Mouse (Mus musculus): ENCODE results near the gene Atg7. TPM values are rescaled to one million over a fixed set of nuclear protein-coding genes. Genes with fewer than 3 reads are reported as not detected.
A peak's percentile ranks its signal among the peaks of the same experiment; 100 is the strongest.

Gene Atg7
- polyA plus RNA-seq, 1 experiment from 2014 or later, result 25.0 TPM

GRCm38 (mm10) chr6:114900194-114900593 lies 257.3 kb downstream of the Atg7 start:
- WGBS, result 38% methylated on average over 10 of the region's 10 CpGs
- H3K4me3 ChIP-seq, result peak overlapping the region; percentile 32

GRCm38 (mm10) chr6:114901321-114901824 lies 258.5 kb downstream of the Atg7 start:
- Histone ChIP-seq H3K9me3 (no peaks in the 10 kb centered on the region), H3K27me3 (ENCODE audit: insufficient read depth, poor library complexity, severe bottlenecking) (no peaks in the 10 kb centered on the region), H3K36me3 (peaks cover 38% of the 10 kb centered on the region), H3K27ac (peak overlapping the region; percentile 82), H3K4me1 (replicated peaks) (peaks cover 77% of the 10 kb centered on the region), H3K4me3 (peak overlapping the region; percentile 32)
- WGBS, result 9% methylated on average over 12 of the region's 12 CpGs
- peak; percentile 72 for DNase-seq (ENCODE audit: low spot score)

More at GRCm38 (mm10) chr6:114900194-114900593, 257.3 kb downstream of the Atg7 start:
- H3K4me1 ChIP-seq (replicated peaks), result peaks cover 66% of the 10 kb centered on the region
- H3K27ac ChIP-seq, result peak overlapping the region; percentile 82
- H3K36me3 ChIP-seq, result peaks cover 49% of the 10 kb centered on the region
- H3K27me3 ChIP-seq (ENCODE audit: insufficient read depth, poor library complexity, severe bottlenecking), result no peaks in the 10 kb centered on the region
- H3K9me3 ChIP-seq, result peaks cover 9% of the 10 kb centered on the region; the same call in 1 of the 2 replicates
- DNase-seq (ENCODE audit: low spot score), result no peak

GRCm38 (mm10) chr6:114901921-114902320 lies 259.0 kb downstream of the Atg7 start:
- Histone ChIP-seq H3K4me1 (replicated peaks) (peaks cover 82% of the 10 kb centered on the region), H3K4me3 (peak overlapping the region; percentile 32; the same call in 1 of the 2 replicates), H3K27me3 (ENCODE audit: insufficient read depth, poor library complexity, severe bottlenecking) (no peaks in the 10 kb centered on the region), H3K27ac (peak overlapping the region; percentile 82), H3K36me3 (peaks cover 32% of the 10 kb centered on the region), H3K9me3 (no peaks in the 10 kb centered on the region)
- no peak for DNase-seq (ENCODE audit: low spot score)
- 27% methylated on average over 4 of the region's 4 CpGs for WGBS

GRCm38 (mm10) chr6:114904233-114904632 lies 261.3 kb downstream of the Atg7 start:
- no peaks in the 10 kb centered on the region for H3K27me3 ChIP-seq (ENCODE audit: insufficient read depth, poor library complexity, severe bottlenecking)
- no peak overlapping the region for H3K27ac ChIP-seq
- no peak for DNase-seq (ENCODE audit: low spot score)
- H3K9me3 ChIP-seq, result no peaks in the 10 kb centered on the region
- H3K4me1 ChIP-seq (replicated peaks), result peaks cover 87% of the 10 kb centered on the region
- no peak overlapping the region for H3K4me3 ChIP-seq
- 84% methylated on average over 6 of the region's 6 CpGs for WGBS
- peaks cover 16% of the 10 kb centered on the region for H3K36me3 ChIP-seq

- H3K36me3 ChIP-seq, result peaks cover 13% of the 10 kb centered on the region
- no peak overlapping the region for H3K4me3 ChIP-seq
- no peak overlapping the region for H3K27ac ChIP-seq
- WGBS, result 97% methylated on average over 3 of the region's 3 CpGs
- no peaks in the 10 kb centered on the region for H3K27me3 ChIP-seq (ENCODE audit: insufficient read depth, poor library complexity, severe bottlenecking)
- H3K4me1 ChIP-seq (replicated peaks), result peaks cover 81% of the 10 kb centered on the region
- H3K9me3 ChIP-seq, result no peaks in the 10 kb centered on the region
- no peak for DNase-seq (ENCODE audit: low spot score)
These were observed 261.9 kb downstream of the Atg7 start for GRCm38 (mm10) chr6:114904818-114905217.

DNA sequence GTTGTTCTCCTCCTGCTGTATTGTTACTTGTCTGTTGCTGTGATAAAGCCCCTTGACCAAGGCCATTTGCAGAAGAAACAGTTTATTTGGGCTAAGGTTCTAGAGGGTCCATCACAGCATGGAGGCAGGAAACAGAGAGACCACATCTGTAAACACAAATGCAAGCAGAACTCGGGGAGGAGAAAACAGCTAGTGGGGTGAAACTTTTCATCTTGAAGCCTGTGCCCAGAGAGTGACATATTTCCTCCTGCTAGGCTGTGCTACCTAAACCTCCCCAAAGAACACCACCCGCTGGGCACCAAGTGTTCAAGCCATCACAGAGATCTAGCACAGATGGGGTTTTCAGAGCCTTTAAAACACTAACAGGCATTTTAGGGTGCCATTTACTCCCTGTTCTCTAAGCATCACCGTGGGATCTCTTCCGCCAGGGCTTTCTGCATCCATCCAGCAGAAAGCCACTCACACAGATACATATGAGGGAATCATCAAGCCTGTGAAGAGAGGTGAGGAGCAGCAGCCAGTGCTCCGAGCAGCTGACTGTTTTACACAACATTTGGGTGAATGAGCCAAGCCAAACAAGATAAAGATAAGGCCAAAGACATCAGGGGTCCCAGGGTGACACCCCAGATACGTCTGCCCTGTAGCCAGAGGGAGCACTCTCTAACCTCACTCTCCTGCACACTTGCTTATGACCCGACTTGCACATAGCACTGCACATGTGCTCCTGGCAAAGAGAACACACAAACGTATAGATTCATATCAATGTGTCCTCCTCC lies 262.5 kb downstream of the Atg7 start:
- peaks cover 12% of the 10 kb centered on the region for H3K36me3 ChIP-seq
- no peak overlapping the region for H3K4me3 ChIP-seq
- DNase-seq (ENCODE audit: low spot score), result no peak
- H3K27me3 ChIP-seq (ENCODE audit: insufficient read depth, poor library complexity, severe bottlenecking), result no peaks in the 10 kb centered on the region
- peaks cover 75% of the 10 kb centered on the region for H3K4me1 ChIP-seq (replicated peaks)
- 78% methylated on average over 8 of the region's 8 CpGs for WGBS
- H3K27ac ChIP-seq, result no peak overlapping the region
- H3K9me3 ChIP-seq, result no peaks in the 10 kb centered on the region

DNA sequence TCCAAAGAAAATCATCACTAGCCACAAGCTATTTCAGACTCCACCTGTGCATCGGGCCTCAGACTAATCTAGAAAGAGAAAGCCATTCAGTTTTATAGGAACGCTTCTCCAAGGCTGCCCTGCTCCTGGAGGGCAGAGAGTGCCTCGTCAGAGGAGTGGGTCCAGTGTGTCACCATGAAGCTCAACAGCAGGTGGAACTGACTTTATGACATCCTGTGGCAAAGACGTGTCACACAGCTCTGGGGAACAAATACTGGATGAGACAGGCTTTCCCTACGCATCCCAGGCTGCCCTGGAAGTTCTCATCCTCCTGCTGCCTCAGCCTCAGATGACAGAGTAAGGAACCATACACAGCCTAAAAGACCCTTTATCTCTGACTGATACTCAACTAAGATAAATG lies 263.3 kb downstream of the Atg7 start:
- Histone ChIP-seq H3K36me3 (peaks cover 12% of the 10 kb centered on the region), H3K27ac (no peak overlapping the region), H3K4me3 (no peak overlapping the region), H3K4me1 (replicated peaks) (peaks cover 67% of the 10 kb centered on the region), H3K9me3 (no peaks in the 10 kb centered on the region), H3K27me3 (ENCODE audit: insufficient read depth, poor library complexity, severe bottlenecking) (no peaks in the 10 kb centered on the region)
- no peak for DNase-seq (ENCODE audit: low spot score)
- WGBS, result 82% methylated on average over 5 of the region's 5 CpGs

DNA sequence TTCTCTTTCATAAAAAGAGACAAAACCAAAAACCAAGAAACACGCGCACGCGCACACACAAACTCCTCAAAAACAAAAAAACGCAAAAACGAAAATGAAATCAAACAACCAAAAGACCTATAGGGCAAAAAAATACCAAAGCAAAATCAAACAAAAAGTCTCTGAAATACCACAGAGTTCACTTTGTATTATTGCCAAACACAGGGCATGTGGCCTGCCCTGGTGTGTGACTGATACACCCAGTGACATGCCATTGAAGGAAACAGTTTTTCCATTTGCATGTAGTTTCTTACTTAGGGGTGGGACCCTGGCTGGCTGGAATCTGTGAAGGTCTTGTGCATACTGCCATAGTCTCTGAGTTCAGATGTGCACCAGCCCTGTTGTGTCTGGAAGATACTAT lies 264.6 kb downstream of the Atg7 start:
- H3K36me3 ChIP-seq, result peaks cover 12% of the 10 kb centered on the region
- H3K9me3 ChIP-seq, result no peaks in the 10 kb centered on the region
- H3K4me3 ChIP-seq, result no peak overlapping the region
- no peak overlapping the region for H3K27ac ChIP-seq
- no peak for DNase-seq (ENCODE audit: low spot score)
- no peaks in the 10 kb centered on the region for H3K27me3 ChIP-seq (ENCODE audit: insufficient read depth, poor library complexity, severe bottlenecking)
- WGBS, result 97% methylated on average over 6 of the region's 6 CpGs
- H3K4me1 ChIP-seq (replicated peaks), result peaks cover 65% of the 10 kb centered on the region

DNA sequence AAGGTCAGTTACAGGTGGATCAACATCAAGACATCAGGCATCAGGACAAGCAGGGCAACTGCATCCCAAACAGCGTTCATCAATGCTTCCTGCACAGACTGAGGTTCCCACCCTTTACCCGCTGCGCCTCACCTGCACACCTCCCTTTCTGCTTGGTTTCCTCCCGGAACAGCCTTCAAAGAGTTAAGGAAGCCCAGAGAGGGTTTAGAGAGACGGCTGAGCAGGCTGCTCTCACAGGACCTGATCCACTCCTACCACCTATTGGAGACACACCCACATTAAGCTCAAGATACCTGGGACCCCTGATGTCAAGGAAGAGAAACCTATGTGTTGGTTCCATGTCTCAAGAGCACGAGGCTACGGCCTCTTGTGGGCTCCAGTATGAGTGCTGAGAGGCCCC lies 266.9 kb downstream of the Atg7 start:
- Histone ChIP-seq H3K36me3 (peaks cover 12% of the 10 kb centered on the region), H3K4me1 (replicated peaks) (peaks cover 65% of the 10 kb centered on the region), H3K27ac (no peak overlapping the region), H3K4me3 (no peak overlapping the region), H3K27me3 (ENCODE audit: insufficient read depth, poor library complexity, severe bottlenecking) (no peaks in the 10 kb centered on the region), H3K9me3 (no peaks in the 10 kb centered on the region)
- DNase-seq (ENCODE audit: low spot score), result no peak
- WGBS, result 91% methylated on average over 7 of the region's 7 CpGs

Other genes with a start within 250 kb of the Atg7 start
- gene Hrh1, start 245.2 kb upstream of the Atg7 start, polyA plus RNA-seq (2016; fragmentation: Nextera tagmentation; extraction: Ambion mirVana), result 0.16 and 0.22 TPM in 2 replicates

Measured in hindbrain, embryonic 10.5 days (tissue).